Mouse (Mus musculus) gastrocnemius, adult 8-10 months (tissue): Measurements from ENCODE around the gene Dnah3. TPM values are rescaled to one million over a fixed set of nuclear protein-coding genes. Genes with fewer than 3 reads are reported as not detected.

Experiments used
- DNase-seq, 2 experiments: peaks; one replicate each; pipeline ENCODE4 v3.0.0; 2022; ENCODE audit warnings: low spot score in 2 of 2
- total RNA-seq, 4 experiments: library from RNA; stranded (reverse); gene quantifications; 2 replicates each; pipeline ENCODE4 v1.2.4; 2022

The Dnah3 gene
- total RNA-seq, 4 experiments from 2014 or later, result 0.02 to 0.08 (median 0.04) TPM

DNA sequence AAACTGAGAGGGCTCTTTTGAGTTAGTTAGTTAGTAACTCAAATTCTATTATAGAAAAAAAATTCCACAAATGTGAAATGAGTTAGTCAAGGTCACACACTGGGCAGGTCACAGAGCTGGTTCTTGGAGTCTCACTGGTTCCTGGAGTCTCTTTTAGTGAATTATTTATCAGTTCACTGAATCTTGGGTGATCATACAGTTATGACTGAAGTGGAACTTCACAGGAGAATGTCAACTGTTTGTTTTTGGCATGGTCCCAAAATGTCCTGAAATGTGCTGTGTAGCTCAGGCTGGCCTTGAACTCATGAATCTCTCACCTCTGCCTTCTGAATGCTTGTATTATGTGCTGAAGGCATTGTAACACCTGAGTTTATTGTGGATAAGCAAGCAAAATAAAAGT lies 137.7 kb downstream of the Dnah3 start:
- no peak for DNase-seq

- no peak for DNase-seq
Measured at GRCm38 (mm10) chr7:119954047-119954446, 141.0 kb downstream of the Dnah3 start.

DNA sequence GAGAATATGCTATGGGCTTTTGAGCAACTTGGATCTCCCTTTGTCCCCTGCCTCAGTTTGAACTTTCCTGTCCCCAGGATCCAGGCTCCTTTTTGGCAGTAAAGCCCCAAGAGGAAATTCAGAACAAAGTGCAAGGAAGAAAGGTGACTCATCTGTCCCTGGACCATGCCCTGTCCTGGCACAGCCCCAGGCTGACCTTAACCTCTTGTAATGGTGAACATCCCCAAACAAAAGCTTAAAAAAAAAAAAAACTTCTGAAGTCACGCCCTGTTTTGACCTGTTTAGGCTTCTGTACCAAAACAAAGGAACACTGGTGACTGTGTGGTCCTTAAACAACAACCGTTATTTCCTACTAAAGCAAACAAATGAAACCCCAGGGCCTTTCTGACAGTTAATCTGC lies 153.5 kb downstream of the Dnah3 start:
- peak; percentile 21 to 25 for DNase-seq

GRCm38 (mm10) chr7:119937036-119937435 lies 158.0 kb downstream of the Dnah3 start:
- no peak for DNase-seq

DNA sequence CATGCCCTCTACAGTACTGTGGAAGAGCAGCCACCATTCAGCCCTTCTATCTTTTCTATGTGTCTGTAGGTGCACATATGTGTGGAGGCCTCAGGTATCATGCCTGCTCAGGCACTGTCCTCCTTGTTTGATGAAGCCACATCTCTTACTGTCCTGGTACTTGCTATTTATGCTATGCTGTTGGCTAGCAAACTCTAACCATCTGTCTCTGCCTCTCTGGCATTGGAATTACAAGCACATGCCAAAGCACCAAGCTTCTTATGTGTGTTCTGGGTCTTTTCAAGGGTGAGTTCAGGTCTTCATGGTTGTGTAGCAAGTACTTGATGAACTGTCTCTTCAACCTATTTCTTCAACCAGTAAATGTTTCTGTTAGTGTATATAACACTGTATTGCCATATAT lies 158.8 kb downstream of the Dnah3 start:
- DNase-seq, result no peak

- no peak for DNase-seq
Measured at GRCm38 (mm10) chr7:119928783-119929440, 166.2 kb downstream of the Dnah3 start.

- no peak for DNase-seq
Measured at GRCm38 (mm10) chr7:119921054-119921453, 174.0 kb downstream of the Dnah3 start.

GRCm38 (mm10) chr7:119920457-119920856 lies 174.6 kb downstream of the Dnah3 start:
- no peak for DNase-seq

DNA sequence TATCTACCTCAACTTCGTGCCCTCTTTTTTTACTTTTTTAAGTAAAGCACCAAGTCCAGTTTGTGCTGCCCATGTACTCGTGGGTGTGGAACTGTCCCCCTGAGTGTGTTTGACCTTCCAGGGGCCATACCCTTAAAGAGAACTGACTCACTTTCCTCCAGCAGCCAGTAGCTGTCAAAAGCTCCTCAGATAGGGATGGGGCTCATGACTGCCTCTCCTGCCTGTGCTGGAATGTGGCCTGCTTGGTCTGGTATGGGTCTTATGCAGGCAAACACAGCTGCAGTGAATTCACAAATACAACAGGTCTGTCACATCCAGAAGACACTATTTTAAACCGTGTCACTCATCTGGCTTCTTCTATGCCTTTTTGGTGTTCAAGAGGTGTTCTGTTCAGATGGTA lies 183.4 kb downstream of the Dnah3 start:
- DNase-seq, result no peak

- no peak for DNase-seq
Measured at GRCm38 (mm10) chr7:119906523-119907215, 188.4 kb downstream of the Dnah3 start.

- no peak for DNase-seq
Measured at GRCm38 (mm10) chr7:119899386-119900057, 195.6 kb downstream of the Dnah3 start.

DNA sequence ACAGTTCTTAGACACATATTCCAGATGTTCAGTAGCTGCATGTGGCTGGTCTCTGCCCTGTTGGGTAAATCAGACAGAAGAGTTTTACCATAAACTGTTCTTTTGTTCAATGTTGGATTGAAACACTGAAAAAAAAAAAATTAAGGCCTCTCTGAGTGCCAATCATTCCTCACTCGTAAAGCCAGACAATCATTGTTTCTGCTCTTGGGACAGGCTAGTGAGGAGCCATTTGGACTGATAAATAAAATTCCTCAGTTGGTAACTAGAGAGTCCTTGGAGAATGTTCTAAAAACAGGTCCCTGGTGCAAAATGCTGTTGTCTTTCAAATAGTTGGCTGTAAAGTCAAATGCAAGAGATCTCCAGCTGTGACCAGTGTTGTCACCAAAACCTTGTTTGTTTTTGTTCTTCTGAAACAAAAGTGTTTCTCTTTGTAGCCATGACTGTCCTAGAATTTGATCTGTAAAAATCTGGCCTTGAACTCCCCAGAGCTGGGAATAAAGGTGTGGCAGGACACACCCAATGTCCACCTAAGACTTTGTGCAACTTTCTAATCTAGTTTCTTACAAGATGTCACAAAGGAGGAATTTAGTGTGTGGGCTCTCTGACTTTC lies 196.7 kb downstream of the Dnah3 start:
- DNase-seq, result no peak

- peak in 1 of 2 experiments; percentile 5 for DNase-seq
Measured at GRCm38 (mm10) chr7:119897521-119898109, 197.5 kb downstream of the Dnah3 start.

DNA sequence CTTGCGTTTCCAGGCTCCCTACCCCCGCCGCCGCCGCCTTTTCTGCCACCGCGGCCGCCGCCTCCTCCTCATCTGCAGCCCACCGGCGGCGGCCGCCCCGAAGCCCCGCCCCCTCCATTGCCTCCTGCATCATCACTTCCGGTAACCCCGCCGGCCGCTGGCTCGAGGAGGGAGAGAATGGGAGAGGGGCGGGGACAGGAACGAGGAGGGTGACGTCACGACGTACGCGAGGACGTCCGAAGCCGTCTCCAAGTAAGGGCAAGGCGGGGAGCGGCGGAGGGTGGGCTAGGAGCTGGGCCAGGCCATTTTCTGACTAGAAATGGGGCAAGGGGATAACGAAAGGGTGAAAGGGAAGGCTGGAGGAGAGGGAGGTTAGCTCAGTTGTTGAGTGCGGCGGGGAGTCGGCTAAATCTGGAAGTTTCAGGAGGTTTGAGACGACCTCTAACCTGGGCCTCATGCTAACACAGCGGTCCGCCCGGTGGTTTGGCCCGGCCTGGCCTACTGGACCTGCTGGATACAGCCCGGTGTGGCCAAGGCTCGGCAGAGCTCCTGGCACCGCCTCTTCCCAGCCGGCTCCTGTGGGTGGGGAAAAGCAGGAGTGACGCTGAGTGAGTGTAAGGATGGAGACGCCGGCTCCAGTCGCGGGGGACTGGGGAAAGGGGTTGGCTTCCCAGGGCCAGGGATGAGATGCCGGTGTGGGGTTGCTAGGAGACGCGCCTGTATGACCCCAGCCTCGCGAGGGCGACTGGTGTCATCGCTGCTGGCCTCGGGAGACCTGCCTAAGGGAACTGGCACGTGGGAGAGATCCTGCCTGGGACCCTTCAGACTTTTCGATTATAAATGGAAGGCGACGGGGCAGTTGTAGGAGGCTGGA lies 199.2 kb downstream of the Dnah3 start, which contains the start of the genes Lyrm1 and Dcun1d3:
Lyrm1 (plus strand) TSS at position 223 of the 874 bp plus-strand sequence.
Dcun1d3 (minus strand) TSS at position 660 of the 874 bp plus-strand sequence.
- peak; percentile 96 to 97 for DNase-seq

- peak; percentile 17 to 21 for DNase-seq
Measured at GRCm38 (mm10) chr7:119894818-119895544, 200.1 kb downstream of the Dnah3 start.

- DNase-seq, result no peak
Measured at GRCm38 (mm10) chr7:119892742-119893141, 202.3 kb downstream of the Dnah3 start.

DNA sequence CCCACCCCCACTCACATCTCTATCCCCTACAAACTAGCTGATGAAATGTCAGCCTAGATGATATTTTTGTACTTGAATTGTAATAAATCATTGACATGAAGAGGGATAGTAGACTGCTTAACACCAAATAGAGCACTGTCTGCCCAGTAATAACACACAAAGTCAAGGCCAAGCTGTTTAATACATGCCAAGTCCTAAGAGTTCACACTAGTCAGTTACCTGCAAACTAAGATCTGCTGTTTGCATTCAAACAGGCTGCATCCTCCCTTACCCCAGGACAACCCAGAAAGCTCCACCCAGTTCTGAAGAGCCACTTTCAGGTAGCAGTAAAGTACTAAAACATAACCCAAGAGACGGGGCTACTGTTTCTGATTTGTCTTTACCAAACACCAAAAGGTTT lies 202.9 kb downstream of the Dnah3 start:
- no peak for DNase-seq

- DNase-seq, result no peak
Measured at GRCm38 (mm10) chr7:119887887-119888286, 207.2 kb downstream of the Dnah3 start.

GRCm38 (mm10) chr7:119881229-119881628 lies 213.9 kb downstream of the Dnah3 start:
- no peak for DNase-seq

- DNase-seq, result no peak
Measured at GRCm38 (mm10) chr7:119880345-119880744, 214.7 kb downstream of the Dnah3 start.
